Mouse (Mus musculus): ENCODE measurements around the gene Polm.
A peak's percentile ranks its signal among the peaks of the same experiment; 100 is the strongest.
"Not testable (repeated sequence)": the region's sequence is repeated elsewhere in the genome, so short reads cannot be mapped to it uniquely, and the experiment has no call there.

Polm gene

GRCm38 (mm10) chr11:5855481-5855880, 17.7 kb upstream of the Polm start:
- no peak for DNase-seq (ENCODE audit: low read depth)

- no peak for DNase-seq (ENCODE audit: low read depth)
Measured at GRCm38 (mm10) chr11:5852314-5852713, 14.5 kb upstream of the Polm start.

GRCm38 (mm10) chr11:5851021-5851736, 13.4 kb upstream of the Polm start:
- no peak for DNase-seq (ENCODE audit: low read depth)

- DNase-seq (ENCODE audit: low read depth): no peak
Measured at GRCm38 (mm10) chr11:5850452-5850851, 12.6 kb upstream of the Polm start.

- no peak for DNase-seq (ENCODE audit: low read depth)
Measured at GRCm38 (mm10) chr11:5849316-5849715, 11.5 kb upstream of the Polm start.

GRCm38 (mm10) chr11:5848741-5849140, 10.9 kb upstream of the Polm start:
- no peak for DNase-seq (ENCODE audit: low read depth)

- DNase-seq (ENCODE audit: low read depth): no peak
Measured at GRCm38 (mm10) chr11:5846639-5847345, 9.0 kb upstream of the Polm start.

- DNase-seq (ENCODE audit: low read depth): no peak
Measured at GRCm38 (mm10) chr11:5843131-5843530, 5.3 kb upstream of the Polm start.

- DNase-seq (ENCODE audit: low read depth): no peak
Measured at GRCm38 (mm10) chr11:5841751-5842150, 3.9 kb upstream of the Polm start.

GRCm38 (mm10) chr11:5840346-5840745, 2.5 kb upstream of the Polm start:
- DNase-seq (ENCODE audit: low read depth): no peak

GRCm38 (mm10) chr11:5836126-5836525, 1.7 kb downstream of the Polm start:
- peak; percentile 24 for DNase-seq (ENCODE audit: low read depth)

GRCm38 (mm10) chr11:5835057-5835456, 2.8 kb downstream of the Polm start:
- no peak for DNase-seq (ENCODE audit: low read depth)

- no peak for DNase-seq (ENCODE audit: low read depth)
Measured at GRCm38 (mm10) chr11:5834506-5834905, 3.3 kb downstream of the Polm start.

GRCm38 (mm10) chr11:5829327-5829726, 8.5 kb downstream of the Polm start:
- no peak for DNase-seq (ENCODE audit: low read depth)

GRCm38 (mm10) chr11:5828509-5829191, 9.2 kb downstream of the Polm start:
- no peak for DNase-seq (ENCODE audit: low read depth)

GRCm38 (mm10) chr11:5827931-5828330, 9.9 kb downstream of the Polm start:
- no peak for DNase-seq (ENCODE audit: low read depth)

GRCm38 (mm10) chr11:5825432-5825831, 12.4 kb downstream of the Polm start:
- DNase-seq (ENCODE audit: low read depth): no peak

GRCm38 (mm10) chr11:5819223-5819622, 18.6 kb downstream of the Polm start:
- DNase-seq (ENCODE audit: low read depth): no peak

GRCm38 (mm10) chr11:5813381-5813780, 24.4 kb downstream of the Polm start:
- no peak for DNase-seq (ENCODE audit: low read depth)

GRCm38 (mm10) chr11:5809487-5809886, 28.3 kb downstream of the Polm start:
- DNase-seq (ENCODE audit: low read depth): not testable (repeated sequence)

- no peak for DNase-seq (ENCODE audit: low read depth)
Measured at GRCm38 (mm10) chr11:5807956-5808355, 29.9 kb downstream of the Polm start.

- DNase-seq (ENCODE audit: low read depth): no peak
Measured at GRCm38 (mm10) chr11:5805711-5806110, 32.1 kb downstream of the Polm start.

- DNase-seq (ENCODE audit: low read depth): no peak
Measured at GRCm38 (mm10) chr11:5804174-5804573, 33.6 kb downstream of the Polm start.

Measured in naive thymus-derived CD4-positive, alpha-beta T cell, adult 2 months (primary cell).